Mouse (Mus musculus): ENCODE data around the gene Sv2b. TPM values are rescaled to one million over a fixed set of nuclear protein-coding genes. Genes with fewer than 3 reads are reported as not detected.
"Not testable (repeated sequence)": the region's sequence is repeated elsewhere in the genome, so short reads cannot be mapped to it uniquely, and the experiment has no call there.

Sv2b gene
- 1.6 and 2.4 TPM in 2 replicates for polyA plus RNA-seq (2016; fragmentation: Nextera tagmentation; extraction: Ambion mirVana)

- peak within 1 kb of the TSS; percentile 50 for H3K27ac ChIP-seq (replicated peaks)
- H3K9me3 ChIP-seq (replicated peaks) = no peaks in the 10 kb centered on the region
- peak within 1 kb of the TSS; percentile 60 for H3K4me3 ChIP-seq
- under 1% methylated on average over 46 of the region's 46 CpGs for WGBS
- peaks cover 74% of the 10 kb centered on the region for H3K27me3 ChIP-seq (ENCODE audit: low read depth, poor library complexity, severe bottlenecking)
- H3K36me3 ChIP-seq = no peaks in the 10 kb centered on the region
- DNase-seq (ENCODE audit: low spot score) = peak; percentile 56
- peaks cover 24% of the 10 kb centered on the region for H3K4me1 ChIP-seq
Observed at GRCm38 (mm10) chr7:75308457-75309312, at the start of gene Sv2b. Gene Sv2b, minus strand, starts transcription at chr7:75309262.

GRCm38 (mm10) chr7:75358284-75358851 lies 49.3 kb upstream of the Sv2b start:
- DNase-seq (ENCODE audit: low spot score) = no peak
- Histone ChIP-seq H3K4me3 (no peak overlapping the region), H3K27me3 (ENCODE audit: low read depth, poor library complexity, severe bottlenecking) (no peaks in the 10 kb centered on the region), H3K27ac (replicated peaks) (no peak overlapping the region), H3K4me1 (peaks cover 7% of the 10 kb centered on the region), H3K36me3 (no peaks in the 10 kb centered on the region), H3K9me3 (replicated peaks) (no peaks in the 10 kb centered on the region)
- 47% methylated on average over 4 of the region's 4 CpGs for WGBS

- Histone ChIP-seq H3K27ac (replicated peaks) (no peak overlapping the region), H3K36me3 (no peaks in the 10 kb centered on the region), H3K4me3 (no peak overlapping the region), H3K4me1 (no peaks in the 10 kb centered on the region), H3K9me3 (replicated peaks) (no peaks in the 10 kb centered on the region), H3K27me3 (ENCODE audit: low read depth, poor library complexity, severe bottlenecking) (no peaks in the 10 kb centered on the region)
- no peak for DNase-seq (ENCODE audit: low spot score)
- 79% methylated on average over 2 of the region's 2 CpGs for WGBS
Observed at GRCm38 (mm10) chr7:75355521-75355920, 46.5 kb upstream of the Sv2b start.

GRCm38 (mm10) chr7:75352777-75353374 lies 43.8 kb upstream of the Sv2b start:
- H3K9me3 ChIP-seq (replicated peaks) = no peaks in the 10 kb centered on the region
- no peaks in the 10 kb centered on the region for H3K4me1 ChIP-seq
- no peaks in the 10 kb centered on the region for H3K36me3 ChIP-seq
- no peak overlapping the region for H3K4me3 ChIP-seq
- H3K27ac ChIP-seq (replicated peaks) = no peak overlapping the region
- DNase-seq (ENCODE audit: low spot score) = no peak
- no peaks in the 10 kb centered on the region for H3K27me3 ChIP-seq (ENCODE audit: low read depth, poor library complexity, severe bottlenecking)
- WGBS = 50% methylated on average over 1 of the region's 1 CpGs

GRCm38 (mm10) chr7:75350172-75350571 lies 41.1 kb upstream of the Sv2b start:
- DNase-seq (ENCODE audit: low spot score) = no peak
- no peak overlapping the region for H3K27ac ChIP-seq (replicated peaks)
- H3K9me3 ChIP-seq (replicated peaks) = no peaks in the 10 kb centered on the region
- no peaks in the 10 kb centered on the region for H3K36me3 ChIP-seq
- H3K4me1 ChIP-seq = no peaks in the 10 kb centered on the region
- WGBS = 80% methylated on average over 2 of the region's 2 CpGs
- H3K4me3 ChIP-seq = no peak overlapping the region
- no peaks in the 10 kb centered on the region for H3K27me3 ChIP-seq (ENCODE audit: low read depth, poor library complexity, severe bottlenecking)

GRCm38 (mm10) chr7:75332311-75332710 lies 23.2 kb upstream of the Sv2b start:
- H3K4me3 ChIP-seq = no peak overlapping the region
- 76% methylated on average over 3 of the region's 3 CpGs for WGBS
- no peaks in the 10 kb centered on the region for H3K27me3 ChIP-seq (ENCODE audit: low read depth, poor library complexity, severe bottlenecking)
- no peak overlapping the region for H3K27ac ChIP-seq (replicated peaks)
- H3K4me1 ChIP-seq = peaks cover 14% of the 10 kb centered on the region
- no peak for DNase-seq (ENCODE audit: low spot score)
- no peaks in the 10 kb centered on the region for H3K36me3 ChIP-seq
- H3K9me3 ChIP-seq (replicated peaks) = no peaks in the 10 kb centered on the region

- WGBS = 76% methylated on average over 3 of the region's 3 CpGs
- no peaks in the 10 kb centered on the region for H3K9me3 ChIP-seq (replicated peaks)
- peaks cover 14% of the 10 kb centered on the region for H3K4me1 ChIP-seq
- H3K27ac ChIP-seq (replicated peaks) = no peak overlapping the region; the same call in 1 of the 2 replicates
- DNase-seq (ENCODE audit: low spot score) = no peak
- H3K4me3 ChIP-seq = no peak overlapping the region
- no peaks in the 10 kb centered on the region for H3K27me3 ChIP-seq (ENCODE audit: low read depth, poor library complexity, severe bottlenecking)
- no peaks in the 10 kb centered on the region for H3K36me3 ChIP-seq
Observed at GRCm38 (mm10) chr7:75329740-75330142, 20.7 kb upstream of the Sv2b start.

GRCm38 (mm10) chr7:75328721-75329362 lies 19.8 kb upstream of the Sv2b start:
- DNase-seq (ENCODE audit: low spot score) = no peak
- Histone ChIP-seq H3K27me3 (ENCODE audit: low read depth, poor library complexity, severe bottlenecking) (no peaks in the 10 kb centered on the region), H3K4me1 (peaks cover 14% of the 10 kb centered on the region), H3K4me3 (no peak overlapping the region), H3K27ac (replicated peaks) (no peak overlapping the region), H3K9me3 (replicated peaks) (no peaks in the 10 kb centered on the region), H3K36me3 (no peaks in the 10 kb centered on the region)
- WGBS = 84% methylated on average over 3 of the region's 3 CpGs

- Histone ChIP-seq H3K36me3 (no peaks in the 10 kb centered on the region), H3K27ac (replicated peaks) (no peak overlapping the region), H3K9me3 (replicated peaks) (no peaks in the 10 kb centered on the region), H3K4me1 (peaks cover 14% of the 10 kb centered on the region), H3K27me3 (ENCODE audit: low read depth, poor library complexity, severe bottlenecking) (no peaks in the 10 kb centered on the region), H3K4me3 (no peak overlapping the region)
- WGBS = 89% methylated on average over 1 of the region's 1 CpGs
- no peak for DNase-seq (ENCODE audit: low spot score)
Observed at GRCm38 (mm10) chr7:75325273-75325672, 16.2 kb upstream of the Sv2b start.

GRCm38 (mm10) chr7:75322742-75323141 lies 13.7 kb upstream of the Sv2b start:
- DNase-seq (ENCODE audit: low spot score); H3K4me1 ChIP-seq; H3K4me3 ChIP-seq; H3K36me3 ChIP-seq; H3K27me3 ChIP-seq (ENCODE audit: low read depth, poor library complexity, severe bottlenecking); H3K9me3 ChIP-seq (replicated peaks); H3K27ac ChIP-seq (replicated peaks): not testable (repeated sequence)
- 90% methylated on average over 3 of the region's 3 CpGs for WGBS

GRCm38 (mm10) chr7:75320009-75320408 lies 10.9 kb upstream of the Sv2b start:
- H3K9me3 ChIP-seq (replicated peaks) = no peaks in the 10 kb centered on the region
- no peaks in the 10 kb centered on the region for H3K36me3 ChIP-seq
- no peak overlapping the region for H3K27ac ChIP-seq (replicated peaks)
- H3K4me3 ChIP-seq = no peak overlapping the region
- peaks cover 3% of the 10 kb centered on the region for H3K4me1 ChIP-seq
- no peaks in the 10 kb centered on the region for H3K27me3 ChIP-seq (ENCODE audit: low read depth, poor library complexity, severe bottlenecking)
- no peak for DNase-seq (ENCODE audit: low spot score)

- Histone ChIP-seq H3K27me3 (ENCODE audit: low read depth, poor library complexity, severe bottlenecking) (no peaks in the 10 kb centered on the region), H3K27ac (replicated peaks) (no peak overlapping the region), H3K9me3 (replicated peaks) (no peaks in the 10 kb centered on the region), H3K36me3 (no peaks in the 10 kb centered on the region), H3K4me3 (no peak overlapping the region), H3K4me1 (peaks cover 7% of the 10 kb centered on the region)
- WGBS = 84% methylated on average over 1 of the region's 1 CpGs
- no peak for DNase-seq (ENCODE audit: low spot score)
Observed at GRCm38 (mm10) chr7:75318320-75318719, 9.3 kb upstream of the Sv2b start.

Measured in midbrain, embryonic 10.5 days (tissue).